Mouse (Mus musculus): Measurements from ENCODE around the gene Arid4a. TPM values are rescaled to one million over a fixed set of nuclear protein-coding genes. Genes with fewer than 3 reads are reported as not detected.
A peak's percentile ranks its signal among the peaks of the same experiment; 100 is the strongest.

Gene Arid4a
- total RNA-seq (2021): 10 to 100 TPM; 18.6 to 20.3 TPM
- long read RNA-seq, experiment 1, full-length matches to known transcripts: 6 of 8 reads
- long read RNA-seq, experiment 1, partial matches to known transcripts: 1 of 8 reads
- long read RNA-seq, experiment 1, other reads (novel, unspliced or antisense): 1 of 8 reads
- long read RNA-seq, experiment 2, partial matches to known transcripts: 33 of 38 reads
- long read RNA-seq, experiment 2, other reads (novel, unspliced or antisense): 4 of 38 reads

DNA sequence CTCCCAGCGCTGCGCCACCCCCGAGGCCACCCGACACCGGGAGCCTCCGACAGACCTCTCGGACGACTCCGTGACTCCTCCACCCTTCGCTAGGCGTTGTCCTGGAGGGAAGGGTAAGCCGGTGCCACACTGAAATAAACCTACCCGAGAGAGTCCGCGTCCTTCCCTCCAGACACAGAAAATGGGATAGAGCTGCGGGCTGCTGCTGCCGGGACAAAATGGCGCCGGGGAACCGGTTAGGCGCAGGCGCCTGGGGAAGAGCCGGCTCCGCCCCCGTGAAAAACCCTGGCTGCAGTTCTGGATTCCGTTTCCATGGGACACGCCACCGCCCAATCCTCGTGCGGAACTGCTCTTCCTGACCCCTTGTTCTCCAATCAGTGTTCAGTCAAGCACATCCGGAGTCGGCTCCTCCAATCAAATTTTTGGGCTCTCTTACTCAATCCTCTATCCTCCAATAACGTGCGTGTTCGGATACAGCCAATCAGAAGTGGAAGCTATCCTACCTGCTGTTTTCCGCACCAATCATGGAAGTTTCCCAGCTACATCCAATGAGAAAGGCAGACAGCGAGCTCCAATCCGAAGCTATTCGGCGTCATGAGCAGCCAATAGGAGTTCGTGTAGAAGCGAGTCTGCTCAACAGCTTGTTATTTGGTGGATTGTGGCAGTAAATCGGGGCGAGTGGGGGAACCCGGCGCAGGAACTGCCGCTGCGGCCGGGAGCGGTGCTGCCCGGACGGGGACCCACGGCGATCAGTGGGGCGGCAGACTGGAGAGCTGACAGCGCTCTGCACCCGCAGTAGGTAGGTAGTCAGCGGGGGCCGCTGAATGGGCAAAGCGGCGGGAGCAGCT, at the start of gene Arid4a:
Gene Arid4a, plus strand, starts transcription at position 628 of the 848 bp plus-strand sequence.
- DNase-seq (ENCODE audit: low spot score in 2 of 2): peak; percentile 89 to 93

- DNase-seq (ENCODE audit: low spot score in 2 of 2): no peak
Observed at GRCm38 (mm10) chr12:70967581-70967980, 48.2 kb upstream of the Arid4a start.

GRCm38 (mm10) chr12:70968141-70968790, 47.5 kb upstream of the Arid4a start:
- peak; percentile 71 to 76 for DNase-seq (ENCODE audit: low spot score in 2 of 2)

GRCm38 (mm10) chr12:70968791-70969307, 46.9 kb upstream of the Arid4a start:
- DNase-seq (ENCODE audit: low spot score in 2 of 2): peak; percentile 87 to 96

- peak; percentile 30 to 34 for DNase-seq (ENCODE audit: low spot score in 2 of 2)
Observed at GRCm38 (mm10) chr12:70969485-70970184, 46.2 kb upstream of the Arid4a start.

- no peak for DNase-seq (ENCODE audit: low spot score in 2 of 2)
Observed at GRCm38 (mm10) chr12:70973831-70974230, 42.0 kb upstream of the Arid4a start.

- peak; percentile 78 to 83 for DNase-seq (ENCODE audit: low spot score in 2 of 2)
Observed at GRCm38 (mm10) chr12:70974441-70975266, 41.1 kb upstream of the Arid4a start, which contains the start of gene Psma3. Psma3 (plus strand) TSS chr12:70974621.

DNA sequence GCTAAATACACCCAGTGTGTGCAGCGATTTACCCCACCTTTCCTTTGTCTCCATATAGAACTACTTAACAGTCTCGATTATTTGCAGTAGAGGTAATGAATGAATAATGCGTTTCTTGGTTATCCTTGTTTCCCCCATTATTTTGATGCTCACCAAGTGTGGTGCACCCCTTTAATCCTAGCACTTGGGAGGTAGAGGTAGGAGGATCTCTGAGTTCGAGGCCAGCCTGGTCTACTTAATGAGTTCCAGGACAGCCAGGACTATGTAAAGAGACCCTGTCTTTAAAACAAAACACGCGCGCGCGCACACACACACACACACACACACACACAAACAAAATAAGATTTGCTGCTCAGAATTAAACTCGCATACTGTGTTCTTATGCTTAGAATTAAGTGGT, 40.4 kb upstream of the Arid4a start:
- DNase-seq (ENCODE audit: low spot score in 2 of 2): no peak

DNA sequence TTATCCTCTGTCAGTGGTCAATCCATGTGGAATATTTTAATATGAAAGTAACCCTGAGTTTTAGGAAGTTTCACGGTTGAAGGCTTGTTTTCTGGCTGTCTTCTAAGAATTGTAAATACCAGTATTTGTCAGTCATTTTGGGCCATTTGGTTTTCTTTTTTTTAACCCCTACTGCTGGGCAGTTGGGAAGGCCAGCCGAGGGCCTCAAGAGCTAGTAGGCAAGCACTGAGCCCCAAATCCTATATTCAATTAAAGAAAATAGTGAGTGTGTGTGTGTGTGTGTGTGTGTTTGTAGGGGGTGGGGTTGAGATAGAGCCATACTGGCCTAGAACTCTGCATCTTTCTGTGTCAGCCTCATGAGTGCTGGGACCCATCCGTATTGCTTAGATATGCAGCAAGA, 39.9 kb upstream of the Arid4a start:
- no peak for DNase-seq (ENCODE audit: low spot score in 2 of 2)

DNA sequence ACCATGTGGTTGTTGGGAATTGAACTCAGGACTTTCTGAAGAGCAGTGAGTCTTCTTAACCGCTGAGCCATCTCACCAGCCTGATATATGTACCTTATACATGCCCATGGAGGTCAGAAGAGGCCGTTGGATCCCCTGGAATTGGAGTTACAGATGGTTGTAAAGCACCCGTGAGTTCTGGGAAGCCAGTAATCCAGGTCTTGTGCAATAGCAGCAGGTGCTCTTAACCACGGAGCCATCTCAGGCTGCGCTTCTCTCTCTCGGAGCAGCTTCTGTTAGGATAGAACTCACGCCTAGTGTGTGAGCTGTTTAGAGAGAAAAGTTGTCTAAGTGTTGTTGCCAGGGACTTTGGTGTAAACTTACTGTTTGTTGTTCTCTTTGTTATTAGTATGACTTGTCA, 37.4 kb upstream of the Arid4a start:
- no peak for DNase-seq (ENCODE audit: low spot score in 2 of 2)

- DNase-seq (ENCODE audit: low spot score in 2 of 2): no peak
Observed at GRCm38 (mm10) chr12:70984855-70985550, 30.8 kb upstream of the Arid4a start.

GRCm38 (mm10) chr12:70997225-70997624, 18.6 kb upstream of the Arid4a start:
- DNase-seq (ENCODE audit: low spot score in 2 of 2): no peak

DNA sequence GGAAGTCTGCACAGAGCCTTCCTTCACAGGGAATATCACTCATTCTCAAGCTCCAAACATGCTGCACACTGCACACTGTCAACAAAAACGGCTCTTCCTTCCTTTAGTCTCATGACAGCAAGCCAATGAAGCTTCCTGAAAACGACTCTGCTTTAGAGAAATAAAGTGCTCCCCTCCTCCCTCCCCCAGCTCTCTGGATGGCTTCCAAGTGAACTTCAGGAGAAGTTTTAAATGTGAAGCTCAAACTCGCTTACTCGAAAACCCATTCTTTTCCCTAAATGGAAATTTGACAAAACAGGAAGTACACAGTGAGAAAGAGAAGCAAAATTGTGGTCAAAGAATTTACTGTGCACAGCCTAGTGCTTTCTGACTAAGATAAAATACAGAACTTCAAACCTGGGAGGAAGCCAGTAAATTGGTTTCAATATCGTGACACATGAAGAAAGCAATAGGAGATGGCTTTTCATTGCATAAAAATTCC, 16.3 kb upstream of the Arid4a start:
- DNase-seq (ENCODE audit: low spot score in 2 of 2): no peak

- no peak for DNase-seq (ENCODE audit: low spot score in 2 of 2)
Observed at GRCm38 (mm10) chr12:71000344-71000743, 15.4 kb upstream of the Arid4a start.

DNA sequence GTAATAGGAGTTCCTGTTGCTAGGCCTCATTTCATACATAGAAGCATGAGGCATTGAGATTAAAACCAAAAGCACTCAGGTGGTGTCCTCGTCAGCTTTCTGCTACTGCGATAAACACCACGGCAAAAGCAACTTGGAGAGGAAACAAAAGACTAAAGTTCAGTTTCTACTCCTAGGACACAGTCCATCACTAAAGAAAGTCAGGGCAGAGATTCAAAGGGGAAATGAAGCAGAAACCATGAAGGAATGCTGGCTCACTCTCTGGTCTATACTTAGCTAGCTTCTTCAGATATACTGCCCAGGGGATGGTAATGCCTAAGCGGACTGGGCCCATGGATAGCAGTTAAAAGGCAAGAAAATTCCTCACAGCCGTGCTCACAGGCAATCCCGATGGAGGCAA, 14.3 kb upstream of the Arid4a start:
- no peak for DNase-seq (ENCODE audit: low spot score in 2 of 2)

GRCm38 (mm10) chr12:71003760-71004426, 11.9 kb upstream of the Arid4a start:
- no peak for DNase-seq (ENCODE audit: low spot score in 2 of 2)

GRCm38 (mm10) chr12:71006141-71006540, 9.6 kb upstream of the Arid4a start:
- no peak for DNase-seq (ENCODE audit: low spot score in 2 of 2)

GRCm38 (mm10) chr12:71006901-71007300, 8.9 kb upstream of the Arid4a start:
- no peak for DNase-seq (ENCODE audit: low spot score in 2 of 2)

- DNase-seq (ENCODE audit: low spot score in 2 of 2): no peak
Observed at GRCm38 (mm10) chr12:71009769-71010168, 6.0 kb upstream of the Arid4a start.
